Mouse (Mus musculus) limb, embryonic 10.5 days (tissue): ENCODE results near the gene Lrba. TPM values are rescaled to one million over a fixed set of nuclear protein-coding genes. Genes with fewer than 3 reads are reported as not detected.
A peak's percentile ranks its signal among the peaks of the same experiment; 100 is the strongest.

ENCODE experiments used
- DNase-seq: peaks from one replicate; pipeline ENCODE4 v3.0.0-alpha.2; 2017; ENCODE audit warnings: low spot score
- H3K27ac ChIP-seq: fragments of 300-500 bp; sonication (generic); 2 replicates; pipeline ENCODE4 v1.5.1; 2016; ENCODE audit warnings: mild to moderate bottlenecking
- H3K27me3 ChIP-seq: fragments of 300-500 bp; sonication (generic); 2 replicates; pipeline ENCODE4 v1.6.1; 2016; ENCODE audit warnings: low read depth, mild to moderate bottlenecking; ENCODE audit not compliant: poor library complexity, severe bottlenecking
- H3K36me3 ChIP-seq: fragments of 300-500 bp; sonication (generic); 2 replicates; pipeline ENCODE4 v1.6.1; 2016; ENCODE audit warnings: mild to moderate bottlenecking, moderate library complexity
- H3K4me1 ChIP-seq: fragments of 300-500 bp; sonication (generic); 2 replicates; pipeline ENCODE4 v1.6.1; 2016
- H3K4me3 ChIP-seq: fragments of 300-500 bp; sonication (generic); 2 replicates; pipeline ENCODE4 v1.5.1; 2016; ENCODE audit warnings: mild to moderate bottlenecking, moderate library complexity
- H3K9me3 ChIP-seq: fragments of 300-500 bp; sonication (generic); replicated peaks from 2 replicates; pipeline ENCODE4 v1.6.1; 2016; ENCODE audit warnings: mild to moderate bottlenecking
- WGBS: fragments of 180-500 bp; shearing (Covaris S2); methylation state at CpG from one replicate; pipeline ENCODE4 v1.1.7; 2016; 5-methylcytosine and 5-hydroxymethylcytosine counted together
- polyA plus RNA-seq: library from polyadenylated mRNA; unstranded; fragments of >200 nt; fragmentation: Nextera tagmentation; extraction: Ambion mirVana; gene quantifications from 2 replicates; pipeline ENCODE4 v1.2.1, GENCODE M21; 2016

The Lrba gene
- polyA plus RNA-seq, 1 experiment from 2014 or later: 6.0 TPM

- H3K27me3 ChIP-seq: no peaks in the 10 kb centered on the region
- no peak for DNase-seq
- H3K4me1 ChIP-seq: peaks cover 31% of the 10 kb centered on the region
- H3K4me3 ChIP-seq: no peak overlapping the region
- H3K9me3 ChIP-seq: no peaks in the 10 kb centered on the region
- H3K27ac ChIP-seq: 0 out of 2 replicates have a peak overlapping the region, but pooled peaks have one; percentile 19
- 73% methylated on average over 10 of the region's 10 CpGs for WGBS
- peaks cover 3% of the 10 kb centered on the region; the same call in 1 of the 2 replicates for H3K36me3 ChIP-seq
Measured at GRCm38 (mm10) chr3:86745769-86746512, 521.5 kb downstream of the Lrba start.

GRCm38 (mm10) chr3:86750652-86751051 is 526.2 kb downstream of the Lrba start:
- no peak overlapping the region for H3K4me3 ChIP-seq
- H3K36me3 ChIP-seq: no peaks in the 10 kb centered on the region
- peak overlapping the region; percentile 62 for H3K27ac ChIP-seq
- DNase-seq: no peak
- H3K4me1 ChIP-seq: peaks cover 52% of the 10 kb centered on the region
- WGBS: 56% methylated on average over 7 of the region's 7 CpGs
- no peaks in the 10 kb centered on the region for H3K27me3 ChIP-seq
- H3K9me3 ChIP-seq: no peaks in the 10 kb centered on the region

- Histone ChIP-seq H3K9me3 (no peaks in the 10 kb centered on the region), H3K4me1 (peaks cover 64% of the 10 kb centered on the region), H3K27ac (peak overlapping the region; percentile 79), H3K4me3 (no peak overlapping the region), H3K27me3 (no peaks in the 10 kb centered on the region), H3K36me3 (no peaks in the 10 kb centered on the region)
- 52% methylated on average over 6 of the region's 6 CpGs for WGBS
- DNase-seq: no peak
Measured at GRCm38 (mm10) chr3:86754178-86754577, 529.7 kb downstream of the Lrba start.

- Histone ChIP-seq H3K4me3 (no peak overlapping the region), H3K27ac (peak overlapping the region; percentile 79), H3K36me3 (no peaks in the 10 kb centered on the region), H3K9me3 (no peaks in the 10 kb centered on the region), H3K4me1 (peaks cover 67% of the 10 kb centered on the region), H3K27me3 (no peaks in the 10 kb centered on the region)
- WGBS: 79% methylated on average over 14 of the region's 14 CpGs
- no peak for DNase-seq
Measured at GRCm38 (mm10) chr3:86754595-86755557, 530.4 kb downstream of the Lrba start.

GRCm38 (mm10) chr3:86756548-86756947 is 532.1 kb downstream of the Lrba start:
- H3K4me3 ChIP-seq: no peak overlapping the region
- DNase-seq: no peak
- no peaks in the 10 kb centered on the region for H3K36me3 ChIP-seq
- no peaks in the 10 kb centered on the region for H3K9me3 ChIP-seq
- H3K4me1 ChIP-seq: peaks cover 67% of the 10 kb centered on the region
- H3K27me3 ChIP-seq: no peaks in the 10 kb centered on the region
- 92% methylated on average over 1 of the region's 1 CpGs for WGBS
- peak overlapping the region; percentile 50; the same call in 1 of the 2 replicates for H3K27ac ChIP-seq

- peaks cover 80% of the 10 kb centered on the region for H3K4me1 ChIP-seq
- 75% methylated on average over 6 of the region's 6 CpGs for WGBS
- no peaks in the 10 kb centered on the region for H3K27me3 ChIP-seq
- no peak overlapping the region for H3K4me3 ChIP-seq
- no peak for DNase-seq
- peaks cover 2% of the 10 kb centered on the region; the same call in 1 of the 2 replicates for H3K36me3 ChIP-seq
- H3K9me3 ChIP-seq: no peaks in the 10 kb centered on the region
- peak overlapping the region; percentile 84; the same call in 1 of the 2 replicates for H3K27ac ChIP-seq
Measured at GRCm38 (mm10) chr3:86758727-86759126, 534.2 kb downstream of the Lrba start.

- H3K9me3 ChIP-seq: no peaks in the 10 kb centered on the region
- H3K4me1 ChIP-seq: peaks cover 75% of the 10 kb centered on the region
- 80% methylated on average over 1 of the region's 1 CpGs for WGBS
- no peaks in the 10 kb centered on the region for H3K27me3 ChIP-seq
- no peak overlapping the region for H3K4me3 ChIP-seq
- DNase-seq: no peak
- peaks cover 3% of the 10 kb centered on the region; the same call in 1 of the 2 replicates for H3K36me3 ChIP-seq
- H3K27ac ChIP-seq: peak overlapping the region; percentile 84; the same call in 1 of the 2 replicates
Measured at GRCm38 (mm10) chr3:86759383-86759782, 534.9 kb downstream of the Lrba start.

- 64% methylated on average over 8 of the region's 8 CpGs for WGBS
- Histone ChIP-seq H3K4me1 (peaks cover 71% of the 10 kb centered on the region), H3K27me3 (no peaks in the 10 kb centered on the region), H3K27ac (peak overlapping the region; percentile 84), H3K4me3 (peak overlapping the region; percentile 19; the same call in 1 of the 2 replicates), H3K36me3 (peaks cover 3% of the 10 kb centered on the region; the same call in 1 of the 2 replicates), H3K9me3 (no peaks in the 10 kb centered on the region)
- DNase-seq: no peak
Measured at GRCm38 (mm10) chr3:86759834-86760233, 535.4 kb downstream of the Lrba start.

GRCm38 (mm10) chr3:86760474-86760873 is 536.0 kb downstream of the Lrba start:
- Histone ChIP-seq H3K27ac (peak overlapping the region; percentile 84), H3K4me3 (0 out of 2 replicates have a peak overlapping the region, but pooled peaks have one; percentile 20)
- 69% methylated on average over 7 of the region's 7 CpGs for WGBS

GRCm38 (mm10) chr3:86761095-86762035 is 536.9 kb downstream of the Lrba start:
- WGBS: 39% methylated on average over 9 of the region's 9 CpGs
- H3K36me3 ChIP-seq: peaks cover 3% of the 10 kb centered on the region; the same call in 1 of the 2 replicates
- peak; percentile 78 for DNase-seq
- H3K27ac ChIP-seq: peak overlapping the region; percentile 84; the same call in 1 of the 2 replicates
- H3K9me3 ChIP-seq: no peaks in the 10 kb centered on the region
- no peak overlapping the region for H3K4me3 ChIP-seq
- no peaks in the 10 kb centered on the region for H3K27me3 ChIP-seq
- H3K4me1 ChIP-seq: peaks cover 61% of the 10 kb centered on the region

More at GRCm38 (mm10) chr3:86760474-86760873, 536.0 kb downstream of the Lrba start:
- no peaks in the 10 kb centered on the region for H3K27me3 ChIP-seq
- no peaks in the 10 kb centered on the region for H3K9me3 ChIP-seq
- DNase-seq: no peak
- H3K36me3 ChIP-seq: peaks cover 3% of the 10 kb centered on the region; the same call in 1 of the 2 replicates
- H3K4me1 ChIP-seq: peaks cover 64% of the 10 kb centered on the region

GRCm38 (mm10) chr3:86762036-86762415 is 537.5 kb downstream of the Lrba start:
- Histone ChIP-seq H3K4me3 (no peak overlapping the region), H3K27ac (peak overlapping the region; percentile 84), H3K36me3 (peaks cover 3% of the 10 kb centered on the region; the same call in 1 of the 2 replicates), H3K4me1 (peaks cover 58% of the 10 kb centered on the region), H3K27me3 (no peaks in the 10 kb centered on the region), H3K9me3 (no peaks in the 10 kb centered on the region)
- 86% methylated on average over 6 of the region's 6 CpGs for WGBS
- DNase-seq: no peak

- H3K36me3 ChIP-seq: peaks cover 3% of the 10 kb centered on the region; the same call in 1 of the 2 replicates
- no peak overlapping the region for H3K4me3 ChIP-seq
- WGBS: 67% methylated on average over 4 of the region's 4 CpGs
- peak overlapping the region; percentile 84 for H3K27ac ChIP-seq
- DNase-seq: no peak
- no peaks in the 10 kb centered on the region for H3K27me3 ChIP-seq
- H3K4me1 ChIP-seq: peaks cover 59% of the 10 kb centered on the region
- H3K9me3 ChIP-seq: no peaks in the 10 kb centered on the region
Measured at GRCm38 (mm10) chr3:86762456-86762855, 538.0 kb downstream of the Lrba start.
